Mouse (Mus musculus): Measurements from ENCODE around the gene Vegfb. TPM values are rescaled to one million over a fixed set of nuclear protein-coding genes. Genes with fewer than 3 reads are reported as not detected.

Vegfb gene
- polyA plus RNA-seq, 1 experiment from 2014 or later = 28.8 TPM

- Histone ChIP-seq H3K9ac (ENCODE audit: low read depth, low read length) (no peak overlapping the region), H3K27me3 (replicated peaks; ENCODE audit: control insufficient read depth, insufficient read depth, low read length) (peaks cover 73% of the 10 kb centered on the region), H3K27ac (ENCODE audit: low read depth, low read length) (no peak overlapping the region), H3K4me1 (replicated peaks; ENCODE audit: control insufficient read depth, insufficient read depth, low read length) (no peaks in the 10 kb centered on the region; the same call in 1 of the 2 replicates), H3K9me3 (ENCODE audit: control insufficient read depth, low read length) (no peaks in the 10 kb centered on the region), H3K36me3 (ENCODE audit: control insufficient read depth, insufficient read depth, low read length) (no peaks in the 10 kb centered on the region), H3K4me2 (peak overlapping the region; percentile 46), H3K4me3 (ENCODE audit: low read depth, low read length) (peak overlapping the region; percentile 28)
- no peak for ATAC-seq (replicated peaks; ENCODE audit: low FRiP score)
- no peak for DNase-seq (ENCODE audit: low spot score)
- WGBS = 8% methylated on average over 58 of the region's 58 CpGs
These were observed 53.8 kb downstream of the Vegfb start for GRCm38 (mm10) chr19:6933436-6934194.

GRCm38 (mm10) chr19:6933102-6933435 lies 54.4 kb downstream of the Vegfb start:
- ATAC-seq (replicated peaks; ENCODE audit: low FRiP score) = no peak
- Histone ChIP-seq H3K4me3 (ENCODE audit: low read depth, low read length) (no peak overlapping the region), H3K27me3 (replicated peaks; ENCODE audit: control insufficient read depth, insufficient read depth, low read length) (peaks cover 78% of the 10 kb centered on the region), H3K9me3 (ENCODE audit: control insufficient read depth, low read length) (no peaks in the 10 kb centered on the region), H3K27ac (ENCODE audit: low read depth, low read length) (no peak overlapping the region), H3K9ac (ENCODE audit: low read depth, low read length) (no peak overlapping the region), H3K4me1 (replicated peaks; ENCODE audit: control insufficient read depth, insufficient read depth, low read length) (no peaks in the 10 kb centered on the region; the same call in 1 of the 2 replicates), H3K4me2 (no peak overlapping the region), H3K36me3 (ENCODE audit: control insufficient read depth, insufficient read depth, low read length) (no peaks in the 10 kb centered on the region)
- 24% methylated on average over 4 of the region's 4 CpGs for WGBS
- DNase-seq (ENCODE audit: low spot score) = no peak

Other genes with a start within 250 kb of the Vegfb start
- gene Rps6ka4, start 147.0 kb downstream of the Vegfb start, polyA plus RNA-seq (2014; fragmentation: Nextera tagmentation; extraction: Ambion mirVana) = 11.5 and 12.6 TPM in 2 replicates
- gene Ccdc88b, start 129.4 kb downstream of the Vegfb start, polyA plus RNA-seq (2014; fragmentation: Nextera tagmentation; extraction: Ambion mirVana) = 2.8 and 4.4 TPM in 2 replicates
- 167 and 169 TPM in 2 replicates for gene Trmt112, start 78.0 kb downstream of the Vegfb start, polyA plus RNA-seq (2014; fragmentation: Nextera tagmentation; extraction: Ambion mirVana)
- 106 and 117 TPM in 2 replicates for gene Prdx5, start 77.5 kb downstream of the Vegfb start, polyA plus RNA-seq (2014; fragmentation: Nextera tagmentation; extraction: Ambion mirVana)
- 4.1 and 5.9 TPM in 2 replicates for gene Esrra, start 65.8 kb downstream of the Vegfb start, polyA plus RNA-seq (2014; fragmentation: Nextera tagmentation; extraction: Ambion mirVana)
- 0.49 and 0.91 TPM in 2 replicates for gene Catsperz, start 62.3 kb downstream of the Vegfb start, polyA plus RNA-seq (2014; fragmentation: Nextera tagmentation; extraction: Ambion mirVana)
- gene Kcnk4, start 53.1 kb downstream of the Vegfb start, polyA plus RNA-seq (2014; fragmentation: Nextera tagmentation; extraction: Ambion mirVana) = 0.18 and 0.38 TPM in 2 replicates
- gene Bad, start 45.8 kb downstream of the Vegfb start, polyA plus RNA-seq (2014; fragmentation: Nextera tagmentation; extraction: Ambion mirVana) = 51.9 and 54.7 TPM in 2 replicates
- 18.2 and 18.9 TPM in 2 replicates for gene Gpr137, start 45.2 kb downstream of the Vegfb start, polyA plus RNA-seq (2014; fragmentation: Nextera tagmentation; extraction: Ambion mirVana)
- gene Ppp1r14b, start 12.7 kb downstream of the Vegfb start, polyA plus RNA-seq (2014; fragmentation: Nextera tagmentation; extraction: Ambion mirVana) = 189 and 221 TPM in 2 replicates
- gene Plcb3, start 11.2 kb downstream of the Vegfb start, polyA plus RNA-seq (2014; fragmentation: Nextera tagmentation; extraction: Ambion mirVana) = 20.6 and 23.4 TPM in 2 replicates
- 111 and 124 TPM in 2 replicates for gene Fkbp2, start 7.2 kb downstream of the Vegfb start, polyA plus RNA-seq (2014; fragmentation: Nextera tagmentation; extraction: Ambion mirVana)
- gene Dnajc4, start 4.9 kb upstream of the Vegfb start, polyA plus RNA-seq (2014; fragmentation: Nextera tagmentation; extraction: Ambion mirVana) = 14.0 and 14.7 TPM in 2 replicates
- gene Nudt22, start 8.5 kb upstream of the Vegfb start, polyA plus RNA-seq (2014; fragmentation: Nextera tagmentation; extraction: Ambion mirVana) = 15.9 and 16.9 TPM in 2 replicates
- 3.9 and 4.9 TPM in 2 replicates for gene Trpt1, start 8.5 kb upstream of the Vegfb start, polyA plus RNA-seq (2014; fragmentation: Nextera tagmentation; extraction: Ambion mirVana)
- 155 and 170 TPM in 2 replicates for gene Fermt3, start 31.8 kb upstream of the Vegfb start, polyA plus RNA-seq (2014; fragmentation: Nextera tagmentation; extraction: Ambion mirVana)
- 356 and 387 TPM in 2 replicates for gene Stip1, start 52.3 kb upstream of the Vegfb start, polyA plus RNA-seq (2014; fragmentation: Nextera tagmentation; extraction: Ambion mirVana)
- 5.9 and 6.7 TPM in 2 replicates for gene Macrod1, start 69.2 kb upstream of the Vegfb start, polyA plus RNA-seq (2014; fragmentation: Nextera tagmentation; extraction: Ambion mirVana)
- 0.60 and 0.64 TPM in 2 replicates for gene Flrt1, start 118.1 kb upstream of the Vegfb start, polyA plus RNA-seq (2014; fragmentation: Nextera tagmentation; extraction: Ambion mirVana)
- gene Otub1, start 218.7 kb upstream of the Vegfb start, polyA plus RNA-seq (2014; fragmentation: Nextera tagmentation; extraction: Ambion mirVana) = 139 and 140 TPM in 2 replicates
- 1,017 and 1,108 TPM in 2 replicates for gene Cox8a, start 230.0 kb upstream of the Vegfb start, polyA plus RNA-seq (2014; fragmentation: Nextera tagmentation; extraction: Ambion mirVana)